Mouse (Mus musculus) frontal cortex, postnatal 14 days (tissue): ENCODE data around the gene Gucd1.
"Not testable (repeated sequence)": the region's sequence is repeated elsewhere in the genome, so short reads cannot be mapped to it uniquely, and the experiment has no call there.

Experiments
- DNase-seq, 2 experiments: peaks; one replicate each; pipeline ENCODE4 v3.0.0; 2022; ENCODE audit warnings: low spot score in 2 of 2

The Gucd1 gene

GRCm38 (mm10) chr10:75394796-75395195 is 123.0 kb downstream of the Gucd1 start:
- DNase-seq: no peak

- no peak for DNase-seq
These were observed 126.9 kb downstream of the Gucd1 start for GRCm38 (mm10) chr10:75390832-75391231.

GRCm38 (mm10) chr10:75390156-75390555 is 127.6 kb downstream of the Gucd1 start:
- no peak for DNase-seq

GRCm38 (mm10) chr10:75378688-75379087 is 139.1 kb downstream of the Gucd1 start:
- no peak for DNase-seq

- peak in 1 of 2 experiments; percentile 11 for DNase-seq
These were observed 144.0 kb downstream of the Gucd1 start for GRCm38 (mm10) chr10:75373655-75374351.

GRCm38 (mm10) chr10:75365231-75365633 is 152.5 kb downstream of the Gucd1 start:
- no peak for DNase-seq

GRCm38 (mm10) chr10:75364796-75365195 is 153.0 kb downstream of the Gucd1 start:
- DNase-seq: no peak

- DNase-seq: not testable (repeated sequence)
These were observed 153.5 kb downstream of the Gucd1 start for GRCm38 (mm10) chr10:75364214-75364690.

- no peak for DNase-seq
These were observed 162.4 kb downstream of the Gucd1 start for GRCm38 (mm10) chr10:75355341-75355740.

GRCm38 (mm10) chr10:75353838-75354241 is 163.9 kb downstream of the Gucd1 start:
- not testable (repeated sequence) for DNase-seq

- DNase-seq: no peak
These were observed 165.2 kb downstream of the Gucd1 start for GRCm38 (mm10) chr10:75352541-75352940.

- no peak for DNase-seq
These were observed 167.2 kb downstream of the Gucd1 start for GRCm38 (mm10) chr10:75350564-75350963.

- DNase-seq: no peak
These were observed 172.5 kb downstream of the Gucd1 start for GRCm38 (mm10) chr10:75345265-75345664.

- not testable (repeated sequence) for DNase-seq
These were observed 173.2 kb downstream of the Gucd1 start for GRCm38 (mm10) chr10:75344563-75344962.

GRCm38 (mm10) chr10:75341936-75342335 is 175.8 kb downstream of the Gucd1 start:
- no peak for DNase-seq

- no peak for DNase-seq
These were observed 178.4 kb downstream of the Gucd1 start for GRCm38 (mm10) chr10:75339377-75339776.

GRCm38 (mm10) chr10:75338852-75339251 is 178.9 kb downstream of the Gucd1 start:
- no peak for DNase-seq

GRCm38 (mm10) chr10:75337231-75337630 is 180.5 kb downstream of the Gucd1 start:
- no peak for DNase-seq

- DNase-seq: no peak
These were observed 182.7 kb downstream of the Gucd1 start for GRCm38 (mm10) chr10:75335075-75335474.

- DNase-seq: no peak
These were observed 183.6 kb downstream of the Gucd1 start for GRCm38 (mm10) chr10:75334175-75334574.

GRCm38 (mm10) chr10:75333176-75333776 is 184.5 kb downstream of the Gucd1 start:
- DNase-seq: no peak

GRCm38 (mm10) chr10:75332268-75332667 is 185.5 kb downstream of the Gucd1 start:
- DNase-seq: no peak

GRCm38 (mm10) chr10:75328201-75328704 is 189.5 kb downstream of the Gucd1 start:
- no peak for DNase-seq
